Mouse (Mus musculus): Measurements from ENCODE around the gene Lsm4.

Lsm4 gene

GRCm38 (mm10) chr8:70699834-70700554, 26.9 kb downstream of the Lsm4 start:
- peak; percentile 87 for DNase-seq (ENCODE audit: low read depth, low spot score)

- peak; percentile 97 for DNase-seq (ENCODE audit: low read depth, low spot score)
Observed at GRCm38 (mm10) chr8:70700555-70700922, 27.5 kb downstream of the Lsm4 start.

- peak; percentile 63 for DNase-seq (ENCODE audit: low read depth, low spot score)
Observed at GRCm38 (mm10) chr8:70701048-70701981, 28.3 kb downstream of the Lsm4 start.

DNA sequence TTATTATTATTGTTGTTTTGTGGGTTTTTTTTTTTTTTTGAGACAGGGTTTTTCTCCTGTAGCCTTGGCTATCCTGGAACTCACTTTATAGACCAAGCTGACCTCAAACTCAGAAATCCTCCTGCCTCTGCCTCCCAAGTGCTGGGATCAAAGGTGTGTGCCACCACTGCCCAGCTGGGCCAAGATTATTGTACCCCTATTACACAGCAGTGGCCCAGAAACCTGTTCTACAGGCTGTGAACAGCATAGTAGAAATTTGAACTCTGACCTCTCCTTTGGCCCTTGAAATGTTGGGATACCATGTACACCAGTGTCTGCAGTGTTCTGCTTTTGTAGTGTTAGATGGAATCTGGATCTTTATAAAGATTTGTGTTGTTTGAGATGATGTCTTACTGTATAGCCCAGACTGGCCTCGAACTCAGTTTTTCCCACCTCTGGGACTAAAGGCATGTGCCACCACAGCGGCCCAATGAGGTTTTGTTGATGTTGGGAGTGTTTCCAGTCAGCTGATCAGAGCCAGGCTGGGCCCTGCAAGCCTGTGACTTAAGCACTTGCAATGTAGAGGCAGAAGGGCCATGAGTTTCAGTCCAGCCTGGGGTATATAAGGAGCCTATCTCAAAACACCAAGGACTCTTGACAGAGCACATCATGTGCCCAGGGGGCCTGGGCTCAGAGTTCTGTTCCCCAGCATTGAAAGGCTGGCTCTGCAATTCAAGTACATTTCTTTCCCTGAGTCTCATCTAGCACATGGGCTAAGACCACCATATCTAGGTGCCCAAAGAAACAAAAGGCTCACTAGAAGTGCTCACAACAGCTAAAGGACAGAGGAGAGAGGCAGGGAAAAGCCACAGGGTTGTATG, 29.2 kb downstream of the Lsm4 start:
- DNase-seq (ENCODE audit: low read depth, low spot score) = peak; percentile 65

DNA sequence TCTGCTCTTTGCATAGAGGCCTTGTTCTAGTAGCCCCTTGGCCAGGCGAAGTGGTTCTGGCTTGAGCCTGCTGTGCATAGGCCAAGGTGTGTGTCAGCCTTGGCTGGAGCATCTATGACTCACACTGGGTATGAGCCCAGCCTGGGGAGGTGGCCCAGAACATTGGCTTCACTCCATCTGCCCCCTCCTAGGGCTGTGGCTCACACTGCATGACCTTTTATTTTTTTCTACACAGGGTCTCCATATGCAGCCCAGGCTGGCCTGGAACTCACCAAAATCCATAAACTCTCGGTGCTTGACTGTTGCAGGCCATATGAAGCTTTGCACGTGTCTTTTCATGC, 29.8 kb downstream of the Lsm4 start:
- peak; percentile 59 for DNase-seq (ENCODE audit: low read depth, low spot score)

GRCm38 (mm10) chr8:70703287-70703686, 30.2 kb downstream of the Lsm4 start, which contains the start of gene Iqcn:
Gene Iqcn (plus strand): TSS chr8:70703457.
- peak; percentile 35 for DNase-seq (ENCODE audit: low read depth, low spot score)

DNA sequence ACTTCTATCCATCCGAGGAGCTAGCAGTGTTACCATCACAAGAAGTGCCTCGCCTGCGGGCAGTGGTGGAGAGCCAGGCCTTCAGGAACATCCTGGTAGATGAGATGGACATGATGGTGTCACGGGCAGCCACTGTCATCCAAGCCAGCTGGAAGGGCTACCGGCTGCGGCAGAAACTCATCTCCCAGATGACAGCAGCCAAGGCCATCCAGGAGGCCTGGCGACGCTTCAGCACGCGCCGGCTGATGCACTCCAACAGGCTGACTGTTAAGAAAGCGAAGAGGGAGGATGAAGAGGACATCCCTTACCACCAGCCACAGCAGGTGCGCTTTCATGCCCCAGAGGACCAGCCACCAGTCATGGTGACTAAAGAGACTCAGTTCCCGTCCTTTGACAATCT, 35.2 kb downstream of the Lsm4 start:
- no peak for DNase-seq (ENCODE audit: low read depth, low spot score)

- DNase-seq (ENCODE audit: low read depth, low spot score) = no peak
Observed at GRCm38 (mm10) chr8:70709794-70710193, 36.7 kb downstream of the Lsm4 start.

GRCm38 (mm10) chr8:70710296-70710695, 37.2 kb downstream of the Lsm4 start:
- DNase-seq (ENCODE audit: low read depth, low spot score) = no peak

DNA sequence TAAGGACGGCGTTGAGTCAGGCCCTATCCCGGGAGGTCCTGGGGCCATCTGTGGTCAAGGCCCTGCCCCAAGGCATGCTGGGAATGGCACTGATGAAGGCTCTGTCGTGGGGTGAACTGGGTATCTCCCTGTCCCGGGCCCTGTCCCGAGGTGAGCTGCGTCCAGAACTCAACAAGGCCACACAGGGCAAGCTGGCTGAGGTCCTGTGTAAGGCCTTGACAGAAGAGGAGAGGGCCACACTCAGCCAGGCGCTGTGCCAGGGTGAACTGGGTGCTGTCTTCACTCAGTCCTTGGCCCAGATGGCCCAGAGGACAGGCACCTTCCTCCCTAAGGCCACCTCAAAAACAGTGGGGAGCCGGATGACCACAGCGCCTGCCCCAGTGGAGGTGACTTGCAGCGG, 38.0 kb downstream of the Lsm4 start:
- DNase-seq (ENCODE audit: low read depth, low spot score) = no peak

GRCm38 (mm10) chr8:70713991-70714390, 40.9 kb downstream of the Lsm4 start:
- no peak for DNase-seq (ENCODE audit: low read depth, low spot score)

DNA sequence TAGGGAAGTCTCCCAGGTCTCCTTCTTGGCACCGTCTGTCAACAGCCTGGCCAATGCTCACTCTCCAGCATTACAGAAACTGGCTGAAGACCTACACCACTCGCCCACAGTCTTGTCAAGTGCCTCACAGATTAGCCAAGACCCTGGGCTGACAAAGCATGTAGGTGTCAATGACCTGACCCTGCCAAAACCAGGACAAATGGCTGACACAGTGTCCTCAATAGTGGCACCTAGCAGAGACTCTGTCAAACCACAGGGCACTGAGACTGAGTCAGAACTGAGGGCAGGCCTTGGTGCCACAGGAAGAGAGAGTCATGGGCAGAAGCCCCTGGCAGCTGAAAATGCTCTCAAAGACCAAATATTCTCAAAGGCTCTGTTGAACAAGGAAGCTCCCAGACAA, 42.0 kb downstream of the Lsm4 start:
- no peak for DNase-seq (ENCODE audit: low read depth, low spot score)

DNA sequence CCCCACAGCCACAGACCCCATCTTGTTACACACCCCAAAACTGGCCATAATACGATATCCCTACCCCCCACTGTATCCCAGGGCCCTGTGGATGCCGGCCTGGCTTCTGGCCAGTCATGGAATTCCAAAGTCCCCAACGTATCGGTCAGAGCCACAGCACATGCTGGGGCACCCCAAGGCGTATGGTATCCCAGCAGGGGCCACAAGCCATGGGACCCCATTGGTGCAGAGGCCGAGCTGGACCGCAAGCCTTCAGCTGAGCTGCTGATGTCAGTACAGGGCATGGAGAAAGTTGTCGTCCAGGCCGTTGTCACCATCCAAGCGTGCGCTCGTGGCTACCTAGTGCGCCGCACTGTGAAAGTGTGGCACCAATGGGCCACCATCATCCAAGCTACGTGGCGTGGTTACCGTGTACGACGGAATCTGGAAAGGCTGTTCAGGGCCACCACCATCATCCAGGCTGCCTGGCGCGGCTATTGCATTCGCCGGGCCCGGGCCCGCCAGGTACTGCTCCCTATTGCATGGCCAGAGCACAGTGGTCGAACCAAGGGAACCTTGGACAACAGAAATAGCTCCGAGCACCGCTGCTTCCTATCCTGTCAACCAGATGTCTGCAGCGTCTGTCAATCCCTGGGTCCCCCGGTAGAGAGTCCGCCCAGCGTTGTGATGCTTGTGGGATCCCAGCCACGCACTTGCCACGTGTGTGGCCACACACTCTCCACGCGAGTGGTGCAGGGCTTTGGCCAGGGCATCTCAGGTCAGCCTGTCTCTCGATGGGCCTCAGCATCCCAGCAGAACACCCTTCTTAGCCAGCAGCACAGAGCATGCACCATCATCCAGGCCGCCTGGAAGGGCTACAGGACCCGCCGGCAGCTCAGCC, 43.7 kb downstream of the Lsm4 start:
- DNase-seq (ENCODE audit: low read depth, low spot score) = no peak

- peak; percentile 78 for DNase-seq (ENCODE audit: low read depth, low spot score)
Observed at GRCm38 (mm10) chr8:70718297-70718696, 45.2 kb downstream of the Lsm4 start, which contains the start of gene Gm3336. Gene Gm3336 (plus strand): TSS chr8:70718543.

DNA sequence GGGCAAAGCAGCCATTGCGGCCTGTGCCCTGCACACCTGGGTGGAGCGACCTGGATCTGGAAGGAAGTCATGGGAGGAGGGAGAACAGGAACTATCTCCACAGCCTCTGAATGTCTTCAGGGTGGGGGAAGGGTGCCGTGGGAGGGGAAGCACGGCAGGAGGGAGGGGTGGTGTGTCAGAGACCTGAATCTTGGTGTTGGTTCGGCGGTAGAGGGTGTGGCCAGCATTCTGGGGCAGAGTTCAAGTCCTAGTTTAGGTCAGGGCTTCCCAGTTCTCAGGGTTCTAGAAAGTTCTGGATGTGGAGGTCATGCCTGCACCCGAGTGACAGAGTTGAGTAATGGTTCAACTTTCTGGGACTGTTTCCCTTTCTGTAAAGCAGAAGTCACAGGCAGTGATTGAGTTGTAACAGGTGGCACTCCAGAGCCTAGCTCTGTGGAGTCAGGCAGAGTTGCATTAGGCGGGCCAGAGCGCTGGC, 46.8 kb downstream of the Lsm4 start:
- DNase-seq (ENCODE audit: low read depth, low spot score) = no peak

DNA sequence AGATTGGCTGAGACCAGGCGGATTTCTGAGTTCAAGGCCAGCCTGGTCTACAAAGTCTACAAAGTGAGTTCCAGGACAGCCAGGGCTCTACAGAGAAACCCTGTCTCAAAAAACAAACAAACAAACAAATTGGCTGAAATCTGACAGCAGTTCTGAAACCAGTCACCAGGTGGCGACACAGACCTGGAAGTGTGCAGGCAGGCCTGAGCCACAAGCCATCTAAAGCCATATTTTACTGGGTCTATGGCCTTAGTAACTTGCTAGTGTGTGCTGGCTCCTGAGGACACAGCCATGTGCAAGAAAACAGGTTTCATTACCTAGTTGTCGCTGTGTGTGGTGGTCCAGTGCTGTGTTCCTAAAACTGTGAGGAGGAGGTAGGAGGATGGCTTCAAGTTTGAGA, 47.7 kb downstream of the Lsm4 start:
- peak; percentile 77 for DNase-seq (ENCODE audit: low read depth, low spot score)

DNA sequence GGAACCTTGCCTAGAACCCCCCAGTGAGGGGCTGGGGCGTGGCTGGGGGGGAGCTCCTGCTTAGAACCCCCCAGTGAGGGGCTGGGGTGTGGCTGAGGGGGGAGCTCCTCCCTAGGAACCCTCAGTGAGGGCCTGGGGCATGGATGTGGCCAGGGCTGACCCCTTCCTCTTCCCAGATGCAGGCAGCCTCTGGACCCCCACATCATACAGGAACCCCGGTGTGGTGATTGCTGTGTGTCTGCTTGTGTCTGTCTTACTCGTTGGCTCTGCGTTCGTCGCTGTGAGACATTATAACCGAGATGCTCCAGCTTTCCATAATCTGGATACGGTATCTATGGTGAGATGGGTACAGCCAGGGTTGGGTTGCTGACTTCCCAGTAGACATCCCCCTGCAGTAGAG, 48.6 kb downstream of the Lsm4 start:
- DNase-seq (ENCODE audit: low read depth, low spot score) = no peak

DNA sequence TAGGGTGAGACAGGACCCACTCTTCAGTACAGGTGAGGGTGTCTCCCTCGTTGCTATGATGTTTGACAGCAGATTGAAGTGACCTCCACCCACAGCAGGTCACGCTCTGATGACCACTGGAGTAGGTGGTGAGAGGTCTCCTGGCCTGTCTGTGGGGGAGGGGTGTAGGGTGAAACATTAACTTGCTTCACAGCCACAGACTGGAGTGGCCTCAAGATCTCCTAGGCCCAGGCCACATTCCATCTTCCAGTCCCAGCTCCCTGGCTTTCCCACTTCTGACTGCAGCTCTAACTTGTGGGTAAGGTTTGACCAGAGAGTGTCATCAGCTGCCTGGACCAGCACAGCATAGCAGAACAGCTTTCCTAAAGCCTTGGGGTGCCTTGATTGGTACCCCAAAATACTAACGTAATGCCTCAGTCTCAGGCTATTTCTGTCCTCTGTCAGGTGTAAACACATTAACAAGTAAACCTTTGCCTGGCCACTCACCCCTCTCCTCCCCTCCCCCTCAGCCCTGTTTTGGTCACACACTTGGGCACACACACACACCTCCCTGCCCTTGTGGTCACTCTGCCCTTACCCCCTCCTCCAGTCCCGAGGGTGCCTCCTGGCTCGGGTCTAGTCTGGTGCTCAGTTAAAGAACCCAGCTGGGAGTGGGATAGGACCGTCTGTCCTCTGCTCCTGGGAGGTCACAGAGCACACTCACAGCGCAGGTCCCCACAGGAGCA, 50.6 kb downstream of the Lsm4 start, which contains the start of gene Pde4c:
Pde4c (plus strand) TSS at position 235 of the 725 bp plus-strand sequence.
- DNase-seq (ENCODE audit: low read depth, low spot score) = no peak

- DNase-seq (ENCODE audit: low read depth, low spot score) = no peak
Observed at GRCm38 (mm10) chr8:70724216-70724615, 51.2 kb downstream of the Lsm4 start.

Data from CD4-positive helper T cell, adult 2 months (primary cell).